Mouse (Mus musculus) midbrain, embryonic 12.5 days (tissue): Measurements from ENCODE around the gene Smap2. TPM values are rescaled to one million over a fixed set of nuclear protein-coding genes. Genes with fewer than 3 reads are reported as not detected.
A peak's percentile ranks its signal among the peaks of the same experiment; 100 is the strongest.

Experiments used
- ATAC-seq: fragments of 200-750 bp; cut with Nextera tagmentation; 2 replicates; pipeline ENCODE4 v1.8.0; 2017; ENCODE audit warnings: low read depth, moderate TSS enrichment, moderate library complexity; ENCODE audit not compliant: low FRiP score
- H3K27ac ChIP-seq: fragments of 300-500 bp; sonication (generic); replicated peaks from 2 replicates; pipeline ENCODE4 v1.5.1; 2016; ENCODE audit warnings: mild to moderate bottlenecking
- H3K27me3 ChIP-seq: fragments of 300-500 bp; sonication (generic); 2 replicates; pipeline ENCODE4 v1.6.1; 2016; ENCODE audit warnings: mild to moderate bottlenecking
- H3K36me3 ChIP-seq: fragments of 300-500 bp; sonication (generic); 2 replicates; pipeline ENCODE4 v1.6.1; 2016
- H3K4me1 ChIP-seq: fragments of 300-500 bp; sonication (generic); 2 replicates; pipeline ENCODE4 v1.6.1; 2016
- H3K4me2 ChIP-seq: fragments of 300-500 bp; sonication (generic); replicated peaks from 2 replicates; pipeline ENCODE4 v1.6.1; 2016; ENCODE audit warnings: mild to moderate bottlenecking, moderate library complexity
- H3K4me3 ChIP-seq: fragments of 300-500 bp; sonication (generic); 2 replicates; pipeline ENCODE4 v1.5.1; 2016; ENCODE audit warnings: mild to moderate bottlenecking
- H3K9ac ChIP-seq: fragments of 300-500 bp; sonication (generic); replicated peaks from 2 replicates; pipeline ENCODE4 v1.6.1; 2016; ENCODE audit warnings: mild to moderate bottlenecking, moderate library complexity
- H3K9me3 ChIP-seq: fragments of 300-500 bp; sonication (generic); 2 replicates; pipeline ENCODE4 v1.6.1; 2016; ENCODE audit warnings: mild to moderate bottlenecking
- WGBS: fragments of 180-500 bp; shearing (Covaris S2); methylation state at CpG from one replicate; pipeline ENCODE4 v1.1.7; 2016; 5-methylcytosine and 5-hydroxymethylcytosine counted together
- polyA plus RNA-seq: library from polyadenylated mRNA; unstranded; fragments of >200 nt; fragmentation: Nextera tagmentation; extraction: Ambion mirVana; gene quantifications from 2 replicates; pipeline ENCODE4 v1.2.1, GENCODE M21; 2016

Gene Smap2
- polyA plus RNA-seq, 1 experiment from 2014 or later: 30.7 TPM

DNA sequence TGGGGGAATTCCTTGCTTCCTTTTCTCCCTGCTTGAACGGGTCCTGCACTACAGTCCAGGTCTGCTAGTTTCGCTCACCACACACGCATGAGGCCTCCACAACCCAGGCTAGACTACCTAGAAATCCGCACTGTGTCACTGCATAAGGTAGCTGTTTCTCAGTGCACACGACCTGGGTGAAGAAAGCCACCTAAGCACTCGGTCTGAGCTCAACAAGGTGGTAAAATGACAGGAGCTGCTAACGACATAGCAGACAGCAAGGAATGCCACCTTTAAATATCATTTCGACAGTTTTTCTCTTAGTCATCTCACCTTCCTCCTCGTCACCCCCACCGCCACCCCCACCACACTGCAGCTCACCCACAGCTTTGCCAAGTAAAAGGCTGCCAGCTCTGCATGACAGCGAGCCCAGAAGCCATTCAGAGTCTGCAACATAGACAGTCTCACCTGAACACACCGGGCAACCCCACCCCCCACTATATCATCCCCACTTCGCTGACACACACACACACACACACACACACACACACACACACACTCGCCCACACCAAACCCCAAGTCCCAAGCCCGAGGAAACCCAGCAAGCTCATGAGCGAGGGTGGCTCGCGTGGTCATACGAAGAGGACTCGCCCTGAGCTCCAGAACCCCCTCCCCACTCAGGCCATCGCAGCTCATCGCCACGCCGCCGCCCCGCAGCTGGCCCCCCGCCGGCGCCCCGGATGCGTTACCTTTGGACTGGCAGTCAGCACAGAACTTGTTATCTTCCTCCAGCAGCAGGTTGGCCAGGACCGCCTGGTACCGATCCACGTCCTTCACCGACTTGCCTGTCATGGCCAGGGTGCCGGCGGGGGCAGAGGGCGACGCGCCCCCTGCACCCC lies 787 bp downstream of the Smap2 start:
- peak; percentile 23 for ATAC-seq
- H3K27ac ChIP-seq: peak overlapping the region; percentile 82
- peak overlapping the region; percentile 82 for H3K4me3 ChIP-seq

GRCm38 (mm10) chr4:121015268-121015659 lies 1.8 kb downstream of the Smap2 start:
- Histone ChIP-seq H3K9ac (peak overlapping the region; percentile 91; the same call in 1 of the 2 replicates), H3K27ac (no peak overlapping the region), H3K27me3 (no peaks in the 10 kb centered on the region; the same call in 1 of the 2 replicates), H3K4me1 (peaks cover 14% of the 10 kb centered on the region), H3K36me3 (no peaks in the 10 kb centered on the region), H3K4me3 (no peak overlapping the region), H3K4me2 (peak overlapping the region; percentile 96), H3K9me3 (no peaks in the 10 kb centered on the region)
- 84% methylated on average over 7 of the region's 7 CpGs for WGBS
- no peak for ATAC-seq

More for the DNA sequence above, 787 bp downstream of the Smap2 start:
- Histone ChIP-seq H3K4me2 (peak overlapping the region; percentile 96), H3K27me3 (peaks cover 6% of the 10 kb centered on the region), H3K9me3 (no peaks in the 10 kb centered on the region), H3K4me1 (peaks cover 14% of the 10 kb centered on the region), H3K9ac (peak overlapping the region; percentile 91), H3K36me3 (no peaks in the 10 kb centered on the region)
- WGBS: 8% methylated on average over 38 of the region's 40 CpGs

DNA sequence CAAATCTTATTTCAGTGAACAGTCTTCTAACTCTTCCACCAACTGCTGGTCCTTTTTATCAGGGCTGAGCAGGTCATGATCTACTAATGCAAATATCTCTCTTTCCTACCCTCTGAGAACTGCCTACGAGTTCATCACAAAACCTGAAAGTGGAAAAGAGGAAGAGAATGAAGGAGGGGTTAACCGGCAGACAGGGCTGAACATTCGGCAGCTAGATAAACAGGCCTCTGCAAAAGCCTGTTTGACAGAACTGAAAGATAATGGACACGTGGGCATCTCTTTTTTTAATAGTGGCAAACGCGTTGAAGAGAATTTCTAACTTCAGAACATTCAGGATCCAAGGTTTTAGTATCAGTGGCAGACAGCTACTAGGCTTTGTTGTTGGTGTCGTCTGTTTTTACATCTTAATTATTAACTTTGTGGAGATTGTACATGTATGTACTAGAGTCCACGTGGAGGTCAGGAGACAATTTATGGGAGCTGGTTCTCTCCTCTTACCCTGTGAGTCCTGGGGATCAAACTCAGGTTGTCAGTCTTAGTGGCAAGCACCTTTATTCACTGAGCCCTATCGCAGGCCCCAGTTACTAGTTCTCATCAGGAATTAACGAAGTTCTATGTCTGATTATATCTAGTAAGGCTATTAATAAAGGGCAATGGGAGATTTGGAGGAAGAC lies 2.3 kb downstream of the Smap2 start:
- ATAC-seq: no peak
- no peak overlapping the region for H3K4me3 ChIP-seq
- no peaks in the 10 kb centered on the region for H3K36me3 ChIP-seq
- no peaks in the 10 kb centered on the region; the same call in 1 of the 2 replicates for H3K27me3 ChIP-seq
- H3K9me3 ChIP-seq: no peaks in the 10 kb centered on the region
- WGBS: 83% methylated on average over 10 of the region's 10 CpGs
- peaks cover 15% of the 10 kb centered on the region for H3K4me1 ChIP-seq
- H3K9ac ChIP-seq: no peak overlapping the region; the same call in 1 of the 2 replicates
- H3K4me2 ChIP-seq: 0 out of 2 replicates have a peak overlapping the region, but pooled peaks have one; percentile 96
- no peak overlapping the region for H3K27ac ChIP-seq

DNA sequence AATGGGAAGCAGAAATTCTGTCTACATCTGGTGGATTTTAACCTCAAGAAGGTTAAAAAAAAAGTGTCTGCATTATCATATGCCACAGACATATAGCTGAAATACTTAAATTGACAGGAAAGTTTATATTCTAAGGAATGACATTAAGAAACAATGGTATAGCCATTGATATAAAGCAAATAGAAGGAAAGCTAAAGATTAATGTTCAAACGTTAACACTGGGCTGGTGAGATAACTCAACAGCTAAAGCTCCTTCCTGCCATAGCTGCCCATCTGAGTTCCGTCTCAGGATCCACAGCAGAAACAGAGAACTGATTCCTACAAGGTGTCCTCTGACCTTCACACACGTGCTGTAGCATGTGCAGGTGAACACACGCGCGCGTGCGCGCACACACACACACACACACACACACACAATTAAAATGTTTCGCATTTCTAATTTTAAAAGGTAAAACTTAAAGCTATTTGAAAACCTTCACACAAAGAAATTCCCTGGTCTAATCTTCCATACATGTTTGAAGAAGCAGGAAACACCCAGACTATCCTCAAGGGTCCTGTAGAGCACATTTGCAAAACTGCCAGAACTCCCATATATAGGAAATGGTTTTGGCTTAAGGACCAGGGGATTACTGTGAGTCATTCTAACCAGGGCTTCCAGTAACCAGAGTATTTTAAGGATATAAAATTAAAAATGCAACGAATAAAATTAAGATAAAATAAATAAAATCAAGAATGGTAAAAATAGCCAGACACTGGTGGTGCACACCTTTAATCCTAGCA lies 6.1 kb downstream of the Smap2 start:
- no peak overlapping the region for H3K27ac ChIP-seq
- no peak overlapping the region for H3K4me3 ChIP-seq
- H3K9ac ChIP-seq: no peak overlapping the region
- peaks cover 15% of the 10 kb centered on the region for H3K4me1 ChIP-seq
- ATAC-seq: no peak
- peaks cover 4% of the 10 kb centered on the region; the same call in 1 of the 2 replicates for H3K27me3 ChIP-seq
- no peak overlapping the region for H3K4me2 ChIP-seq
- no peaks in the 10 kb centered on the region for H3K36me3 ChIP-seq
- H3K9me3 ChIP-seq: no peaks in the 10 kb centered on the region
- WGBS: 88% methylated on average over 11 of the region's 11 CpGs

DNA sequence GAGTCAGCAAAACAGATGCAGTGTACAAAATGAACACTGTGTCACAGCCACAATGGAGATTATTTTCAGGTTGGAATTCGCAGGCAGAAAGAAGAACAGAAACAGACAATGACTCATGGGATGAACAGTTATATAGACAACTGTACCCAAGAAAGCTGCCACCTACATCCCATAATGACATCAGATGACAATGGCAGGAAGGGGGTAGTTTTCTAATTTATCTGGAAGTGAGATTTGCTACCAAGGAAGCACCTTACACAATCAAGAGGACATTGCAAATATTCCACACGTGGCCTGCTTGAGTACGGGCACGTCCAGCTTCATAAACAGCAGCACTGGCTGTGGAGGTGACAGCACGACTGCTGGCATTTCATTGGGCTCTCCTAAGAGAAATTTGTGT lies 7.9 kb downstream of the Smap2 start:
- no peak overlapping the region for H3K4me3 ChIP-seq
- 83% methylated on average over 5 of the region's 5 CpGs for WGBS

GRCm38 (mm10) chr4:121008071-121008745 lies 8.8 kb downstream of the Smap2 start:
- H3K4me3 ChIP-seq: no peak overlapping the region

More for the DNA sequence above, 7.9 kb downstream of the Smap2 start:
- Histone ChIP-seq H3K9ac (no peak overlapping the region), H3K27me3 (peaks cover 13% of the 10 kb centered on the region), H3K4me1 (peaks cover 9% of the 10 kb centered on the region), H3K9me3 (no peaks in the 10 kb centered on the region), H3K27ac (no peak overlapping the region), H3K36me3 (no peaks in the 10 kb centered on the region), H3K4me2 (no peak overlapping the region)
- ATAC-seq: no peak

DNA sequence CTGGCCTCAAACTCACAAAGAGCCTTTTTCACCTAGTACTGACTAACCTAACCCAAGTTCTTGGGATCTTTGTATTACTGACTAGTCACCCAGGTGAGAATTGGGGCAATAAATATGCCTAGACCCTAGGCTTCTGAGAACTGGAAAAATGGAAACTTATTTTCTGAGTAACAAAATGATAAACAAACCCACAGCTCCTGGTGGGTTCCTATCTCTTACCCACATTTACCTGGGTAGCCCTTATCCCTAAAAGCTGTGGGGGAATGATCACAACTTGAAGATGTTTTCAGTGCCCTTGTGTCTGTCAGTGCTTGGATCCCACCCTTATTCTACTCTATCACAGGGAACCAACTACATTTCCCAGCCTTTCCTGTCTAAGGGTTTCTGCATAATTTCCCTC lies 10.0 kb downstream of the Smap2 start:
- no peaks in the 10 kb centered on the region for H3K36me3 ChIP-seq
- peaks cover 13% of the 10 kb centered on the region for H3K27me3 ChIP-seq
- peaks cover 27% of the 10 kb centered on the region for H3K4me1 ChIP-seq
- no peak overlapping the region for H3K9ac ChIP-seq
- H3K4me3 ChIP-seq: no peak overlapping the region
- no peak for ATAC-seq
- no peak overlapping the region for H3K27ac ChIP-seq
- no peak overlapping the region for H3K4me2 ChIP-seq
- no peaks in the 10 kb centered on the region for H3K9me3 ChIP-seq

More at GRCm38 (mm10) chr4:121008071-121008745, 8.8 kb downstream of the Smap2 start:
- Histone ChIP-seq H3K4me2 (no peak overlapping the region), H3K27ac (no peak overlapping the region), H3K9ac (no peak overlapping the region), H3K36me3 (no peaks in the 10 kb centered on the region), H3K4me1 (peaks cover 17% of the 10 kb centered on the region), H3K27me3 (peaks cover 13% of the 10 kb centered on the region), H3K9me3 (no peaks in the 10 kb centered on the region)
- ATAC-seq: no peak
- WGBS: 78% methylated on average over 3 of the region's 3 CpGs

GRCm38 (mm10) chr4:121004679-121005078 lies 12.4 kb downstream of the Smap2 start:
- Histone ChIP-seq H3K27me3 (peaks cover 26% of the 10 kb centered on the region), H3K4me3 (no peak overlapping the region), H3K36me3 (no peaks in the 10 kb centered on the region), H3K4me2 (no peak overlapping the region), H3K9me3 (no peaks in the 10 kb centered on the region), H3K9ac (no peak overlapping the region), H3K27ac (no peak overlapping the region), H3K4me1 (peaks cover 35% of the 10 kb centered on the region)
- WGBS: 88% methylated on average over 4 of the region's 4 CpGs
- ATAC-seq: no peak

DNA sequence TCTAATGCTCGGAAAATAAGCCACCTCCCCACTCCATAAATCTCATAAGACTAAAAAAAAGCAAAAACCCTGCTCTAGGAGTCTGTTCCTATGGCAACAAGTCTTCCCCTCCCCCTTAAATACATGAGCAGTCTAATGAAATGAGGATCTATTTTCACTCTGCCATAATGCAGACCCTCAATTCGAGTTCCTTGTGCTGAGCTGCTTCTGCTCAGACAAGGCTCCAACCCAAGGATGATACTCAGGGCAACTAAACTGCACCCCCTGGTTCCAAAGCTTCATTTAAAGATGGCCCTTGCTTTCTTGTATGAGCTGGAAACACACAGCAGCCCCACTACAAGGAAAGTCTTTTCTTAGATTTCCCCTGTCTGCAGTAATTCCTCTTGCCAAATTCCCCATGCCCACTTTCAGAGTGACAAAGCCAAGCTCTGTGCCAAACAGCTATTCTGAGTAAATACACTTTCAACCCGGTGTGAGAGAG lies 13.4 kb downstream of the Smap2 start:
- H3K4me2 ChIP-seq: 0 out of 2 replicates have a peak overlapping the region, but pooled peaks have one; percentile 11

GRCm38 (mm10) chr4:121002400-121003171 lies 14.5 kb downstream of the Smap2 start:
- peak; percentile 71 for ATAC-seq
- Histone ChIP-seq H3K27ac (peak overlapping the region; percentile 78), H3K9me3 (no peaks in the 10 kb centered on the region), H3K4me2 (peak overlapping the region; percentile 24), H3K27me3 (peaks cover 32% of the 10 kb centered on the region), H3K4me3 (no peak overlapping the region), H3K4me1 (peaks cover 30% of the 10 kb centered on the region), H3K9ac (0 out of 2 replicates have a peak overlapping the region, but pooled peaks have one; percentile 2), H3K36me3 (no peaks in the 10 kb centered on the region)
- WGBS: 9% methylated on average over 8 of the region's 8 CpGs

More for the DNA sequence above, 13.4 kb downstream of the Smap2 start:
- Histone ChIP-seq H3K4me1 (peaks cover 30% of the 10 kb centered on the region), H3K9ac (no peak overlapping the region), H3K27ac (peak overlapping the region; percentile 81), H3K4me3 (no peak overlapping the region), H3K36me3 (no peaks in the 10 kb centered on the region), H3K9me3 (no peaks in the 10 kb centered on the region), H3K27me3 (peaks cover 26% of the 10 kb centered on the region)
- ATAC-seq: peak; percentile 51
- WGBS: 17% methylated on average over 3 of the region's 3 CpGs
